Mouse (Mus musculus): Measurements from ENCODE around the gene Efna1.
A peak's percentile ranks its signal among the peaks of the same experiment; 100 is the strongest.

Gene Efna1

GRCm38 (mm10) chr3:89280606-89281511 is at the start of gene Efna1:
Gene Efna1, minus strand, starts transcription at chr3:89281142.
- DNase-seq (ENCODE audit: low spot score) = no peak

DNA sequence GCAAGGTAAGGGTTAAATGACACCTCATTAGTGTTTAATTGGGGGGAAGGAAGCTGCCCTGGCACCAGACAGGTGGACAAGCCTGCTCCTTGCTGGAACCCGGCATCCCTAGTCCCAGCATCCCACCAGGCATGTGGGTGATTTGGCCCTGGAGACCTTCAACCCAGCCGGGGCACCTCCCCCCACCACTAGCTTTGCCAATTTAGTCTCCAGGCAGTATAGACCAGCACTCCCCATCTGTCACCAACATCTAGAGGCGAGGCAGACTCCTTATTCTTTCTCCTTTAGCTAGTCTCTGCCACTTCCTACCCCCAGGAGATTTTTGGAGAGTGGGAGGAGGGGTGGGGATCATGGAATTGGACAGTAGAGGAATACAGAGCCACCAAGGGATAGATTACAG is 49.4 kb upstream of the Efna1 start:
- DNase-seq (ENCODE audit: low spot score) = no peak

GRCm38 (mm10) chr3:89328623-89329022 is 47.7 kb upstream of the Efna1 start:
- DNase-seq (ENCODE audit: low spot score) = no peak

DNA sequence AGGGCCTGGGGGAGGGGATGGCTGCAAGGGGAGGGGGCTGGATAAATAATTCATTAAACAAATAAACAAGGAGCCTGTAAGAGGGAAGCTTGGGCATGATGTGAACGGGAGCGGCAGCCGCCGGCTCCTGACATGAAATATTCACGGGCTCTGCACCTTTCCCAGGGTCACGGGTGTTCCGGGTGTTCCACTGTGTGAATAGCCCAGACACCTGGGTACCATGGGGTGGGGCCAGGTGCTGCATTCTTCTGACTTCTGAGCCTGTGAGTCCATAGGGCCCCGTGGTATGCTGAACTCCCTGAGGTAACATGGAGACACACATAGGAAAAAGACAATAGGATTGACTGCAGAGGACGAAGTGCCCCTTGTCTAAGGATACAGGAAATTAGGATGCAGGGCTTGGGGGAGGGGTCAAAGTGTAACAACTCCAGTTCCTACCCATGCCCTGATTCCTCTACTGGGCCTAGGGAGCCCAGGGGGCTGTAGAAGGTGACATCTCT is 46.5 kb upstream of the Efna1 start:
- no peak for DNase-seq (ENCODE audit: low spot score)

- DNase-seq (ENCODE audit: low spot score) = no peak
These were observed 44.9 kb upstream of the Efna1 start for GRCm38 (mm10) chr3:89325882-89326281.

DNA sequence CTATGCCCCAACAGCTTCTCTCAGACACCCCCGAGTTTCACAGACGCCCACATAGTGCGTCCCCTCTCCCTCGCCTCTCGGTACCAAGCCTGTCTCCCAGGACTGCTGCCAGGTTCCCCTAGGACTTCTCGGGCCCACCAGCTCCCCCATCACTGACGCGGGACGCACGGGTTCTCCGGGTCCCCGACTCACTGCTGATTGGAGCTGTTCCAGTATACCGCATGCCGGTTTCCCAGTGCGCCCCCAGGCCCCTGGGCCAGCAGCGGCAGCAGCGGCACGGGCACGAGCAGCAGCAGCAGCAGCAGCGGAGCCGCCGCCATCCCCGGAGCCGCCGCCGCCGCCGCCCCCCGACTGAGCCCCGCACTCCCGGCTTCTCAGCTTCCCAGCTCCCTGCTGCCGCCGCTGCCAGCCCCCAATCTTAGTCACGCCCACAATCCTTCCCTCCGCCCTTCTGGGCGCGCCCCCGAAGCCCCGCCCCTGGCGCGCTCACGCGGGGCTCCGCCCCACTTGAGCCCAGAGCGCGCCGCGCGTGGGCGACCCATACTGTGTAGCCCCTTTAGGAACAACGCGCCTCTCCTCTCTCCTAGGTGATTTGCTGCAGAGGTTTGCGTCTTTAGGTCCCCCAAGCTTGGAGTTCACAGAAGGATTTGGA is 41.7 kb upstream of the Efna1 start, which contains the start of gene Efna3:
Efna3 (minus strand) TSS at position 452 of the 652 bp plus-strand sequence.
- no peak for DNase-seq (ENCODE audit: low spot score)

DNA sequence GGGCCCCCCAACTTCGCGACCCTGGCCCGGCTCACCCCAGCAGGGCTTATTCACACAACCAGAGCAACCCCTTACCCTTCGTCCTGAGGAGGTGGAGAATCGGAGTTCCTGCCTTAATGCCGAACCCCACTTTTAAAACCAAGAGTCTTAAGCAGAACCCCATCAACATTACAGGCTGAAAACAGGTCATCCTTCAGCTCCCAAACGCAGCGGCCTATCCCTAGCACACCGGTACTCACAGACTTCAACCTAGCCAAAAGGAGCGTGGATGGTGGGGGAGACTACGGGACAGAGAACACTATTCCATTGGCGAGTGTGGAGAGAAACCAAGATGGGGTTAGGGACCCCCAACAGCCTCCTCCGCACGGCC is 41.2 kb upstream of the Efna1 start:
- DNase-seq (ENCODE audit: low spot score) = no peak

DNA sequence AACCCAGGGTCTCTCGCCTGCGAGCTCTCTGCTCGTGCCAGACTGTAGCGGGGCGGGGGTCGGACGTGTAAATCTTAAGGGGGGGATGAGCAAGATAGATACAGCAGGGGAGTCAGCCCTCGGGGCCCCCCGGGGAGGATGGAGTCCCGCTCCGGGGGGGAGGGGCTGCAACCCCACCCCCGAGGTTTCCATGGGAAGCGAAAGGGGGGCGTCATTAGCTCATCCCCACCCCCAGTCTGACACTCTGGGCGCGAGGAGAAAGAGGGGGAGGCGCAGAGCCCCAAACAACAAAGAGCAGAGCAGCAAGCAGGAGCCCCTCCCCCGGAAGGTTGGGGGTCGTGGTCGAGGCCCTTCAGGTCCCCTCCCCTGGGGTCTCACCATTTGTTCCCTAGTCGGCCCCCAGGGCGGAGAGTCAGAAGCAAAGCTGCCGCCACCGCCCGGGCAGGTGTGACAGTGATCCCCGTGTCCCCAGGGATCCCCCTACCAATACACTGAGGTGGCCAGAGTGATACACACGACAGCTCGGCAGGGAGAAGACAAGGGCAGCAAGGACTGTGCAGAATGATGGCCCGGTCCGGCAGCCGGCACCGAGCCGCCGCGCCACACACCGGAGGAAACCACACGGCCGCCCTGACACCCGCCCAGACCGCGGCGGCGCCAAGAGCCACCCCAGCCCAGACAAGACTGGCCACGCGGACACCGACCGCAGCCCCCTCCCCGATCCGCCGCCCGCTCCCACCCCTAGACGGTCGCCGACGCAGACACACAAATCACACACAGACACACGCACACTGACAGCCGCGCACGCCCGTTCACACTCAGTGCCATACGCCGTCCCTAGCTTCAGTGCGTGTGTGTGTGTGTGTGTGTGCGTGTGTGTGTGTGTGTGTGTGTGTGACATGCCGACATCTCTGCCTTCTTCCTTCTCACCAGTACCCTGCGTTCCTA is 40.5 kb upstream of the Efna1 start:
- no peak for DNase-seq (ENCODE audit: low spot score)

DNA sequence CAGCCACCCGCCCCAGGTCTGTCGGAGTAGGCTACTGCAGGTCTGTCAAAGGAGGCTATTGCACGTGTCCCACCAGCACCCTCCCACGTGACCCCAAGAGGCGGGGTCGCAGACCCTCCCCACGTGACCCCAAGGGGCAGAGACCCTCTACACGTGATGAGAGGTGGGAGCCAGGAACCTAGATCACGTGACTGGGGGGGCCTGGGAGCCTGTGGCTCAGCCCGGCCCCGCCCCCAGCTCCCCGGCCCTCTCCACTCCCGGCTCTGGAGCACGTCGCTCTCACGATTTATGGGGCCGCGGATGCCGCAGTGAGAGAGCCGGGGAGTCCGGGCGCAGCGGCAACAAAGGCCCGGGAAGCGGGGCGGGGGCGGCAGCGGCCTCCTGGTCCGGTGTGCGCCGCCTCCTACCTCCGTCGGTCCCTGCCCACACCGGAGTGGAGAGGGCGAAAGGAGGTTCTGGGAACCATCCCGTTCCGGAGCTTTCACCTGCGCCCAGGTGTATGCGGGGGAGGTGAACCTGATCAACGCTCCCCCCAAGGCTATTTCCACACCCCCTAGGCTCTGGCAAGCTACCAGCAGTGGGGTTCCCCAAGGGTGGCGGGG is 39.7 kb upstream of the Efna1 start:
- DNase-seq (ENCODE audit: low spot score) = no peak

DNA sequence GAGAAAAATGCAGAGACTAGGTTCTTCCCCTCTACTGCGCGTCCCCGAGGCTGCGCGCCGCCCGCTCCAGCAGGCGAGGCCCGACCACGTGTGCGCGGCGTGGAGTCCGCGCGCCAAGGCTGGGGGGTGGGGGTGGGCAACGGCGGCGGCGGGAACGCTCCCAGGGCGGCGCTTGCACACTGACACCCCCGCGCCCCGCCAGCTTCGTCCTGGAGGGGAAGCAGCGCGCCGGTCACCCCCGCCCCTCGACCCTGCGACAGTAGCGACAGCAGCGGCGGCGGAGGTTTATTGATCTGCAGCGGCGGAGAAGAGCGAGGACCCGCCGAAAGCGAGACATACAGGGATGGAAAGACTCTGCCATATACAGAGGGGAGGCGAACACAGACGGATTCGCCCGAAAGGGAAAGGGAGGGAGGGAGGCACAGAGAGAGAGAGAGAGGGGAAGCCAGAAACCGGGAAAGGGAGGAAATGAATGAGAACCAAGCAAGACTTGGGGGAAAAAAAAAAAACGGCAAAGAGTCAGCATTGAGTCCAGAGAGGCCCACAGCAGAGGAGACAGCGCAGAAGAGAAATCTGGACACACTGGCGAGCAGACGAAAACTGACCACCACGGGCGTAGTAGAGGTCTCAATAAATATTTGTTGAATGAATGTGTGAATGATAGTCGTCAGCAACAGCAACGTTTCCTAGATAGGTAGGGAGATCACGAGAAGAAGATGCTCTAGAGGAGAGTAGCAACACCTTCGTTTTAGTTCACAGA is 38.8 kb upstream of the Efna1 start:
- DNase-seq (ENCODE audit: low spot score) = no peak

DNA sequence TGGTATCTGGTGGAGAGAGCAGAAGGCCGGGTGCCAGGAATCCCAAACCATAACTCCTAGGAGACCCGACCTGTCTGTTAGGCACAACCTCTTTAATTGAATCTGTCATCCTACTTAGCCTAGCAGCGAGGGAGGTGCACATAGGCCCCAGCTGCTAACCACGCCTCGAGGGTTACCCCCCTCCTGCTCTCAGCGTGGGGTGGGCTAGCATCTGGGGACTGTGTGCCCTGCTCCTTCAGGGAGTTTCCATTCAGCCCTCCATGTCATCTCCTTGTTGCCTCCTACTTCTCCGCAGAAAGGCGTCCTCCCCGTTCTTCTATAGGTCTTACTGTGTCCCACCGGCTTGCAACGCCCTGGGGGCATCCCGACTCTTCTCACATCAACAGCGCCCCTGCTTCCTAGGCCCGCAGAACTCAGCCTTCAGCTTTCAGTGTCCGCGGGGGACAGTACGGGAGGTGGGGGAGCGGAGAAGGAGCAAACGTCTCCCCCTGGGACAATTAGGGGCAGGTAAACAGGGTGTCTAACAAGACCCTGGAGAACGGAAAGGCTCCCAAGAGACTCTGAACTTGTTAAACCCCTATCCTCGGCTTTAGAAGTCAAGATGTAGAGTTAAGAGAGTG is 38.1 kb upstream of the Efna1 start:
- DNase-seq (ENCODE audit: low spot score) = no peak

DNA sequence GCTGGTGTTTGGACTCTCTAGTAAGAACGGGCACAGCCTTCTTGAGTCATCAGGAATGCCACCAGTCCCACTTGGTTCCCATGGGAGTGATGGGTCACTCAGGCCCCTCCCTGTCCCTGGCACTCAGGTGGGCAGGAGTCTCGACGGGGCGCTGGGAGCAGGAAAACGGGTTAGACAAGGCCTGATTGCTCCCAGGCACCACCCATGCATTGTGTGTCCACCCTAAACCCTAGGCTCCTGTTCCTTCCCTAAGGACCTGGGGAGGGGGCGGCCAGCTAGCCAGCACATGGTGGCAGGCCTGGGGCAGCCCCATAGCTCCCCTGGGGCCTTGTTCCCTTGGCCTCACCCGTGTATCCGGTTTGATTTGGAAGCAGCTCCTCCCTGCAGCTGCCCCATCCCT is 37.4 kb upstream of the Efna1 start:
- DNase-seq (ENCODE audit: low spot score) = no peak

GRCm38 (mm10) chr3:89317246-89317645 is 36.3 kb upstream of the Efna1 start:
- no peak for DNase-seq (ENCODE audit: low spot score)

- peak; percentile 93 for DNase-seq (ENCODE audit: low spot score)
These were observed 35.9 kb upstream of the Efna1 start for GRCm38 (mm10) chr3:89316833-89317232.

DNA sequence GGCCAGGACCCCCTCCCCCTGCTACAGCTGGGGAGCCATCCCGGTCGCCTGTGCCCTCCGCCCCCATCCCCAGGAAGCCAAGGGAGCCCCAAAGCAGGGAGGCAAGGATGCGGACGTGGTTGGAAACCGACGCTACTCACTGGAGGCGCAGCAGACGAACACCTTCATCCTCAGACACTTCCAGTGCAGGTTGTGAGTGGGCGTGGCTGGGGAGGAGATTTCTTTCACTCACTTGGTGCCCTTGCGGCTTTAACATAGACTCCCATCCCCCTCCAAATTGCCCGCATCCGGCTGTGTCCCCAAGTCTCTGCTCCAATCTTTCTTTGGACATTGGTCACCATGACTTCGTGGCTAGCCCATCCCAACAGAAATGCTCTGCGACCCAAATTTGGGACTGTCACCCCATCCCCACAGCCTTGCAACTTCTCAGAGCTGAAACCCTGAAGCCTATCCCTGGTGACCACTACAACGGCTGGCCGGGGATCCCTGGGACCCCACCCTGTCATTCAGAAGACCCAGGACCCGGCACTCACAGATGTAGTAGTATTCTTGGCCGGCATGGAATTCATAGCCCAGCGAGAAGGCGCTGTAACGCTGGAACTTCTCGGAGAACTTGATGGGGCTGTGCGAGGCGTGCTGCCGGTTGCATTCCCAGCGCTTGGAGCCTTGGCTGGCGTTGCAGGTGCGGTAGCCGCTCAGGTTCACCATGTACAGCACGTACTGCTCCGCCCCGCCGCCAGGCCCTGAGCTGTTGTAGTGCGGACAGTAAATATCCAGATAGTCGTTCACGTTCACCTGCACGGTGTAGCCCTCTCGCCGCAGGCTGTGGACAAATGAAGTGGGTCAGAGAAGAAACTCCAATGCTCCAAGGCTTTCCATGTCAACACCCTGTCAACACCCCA is 35.2 kb upstream of the Efna1 start:
- DNase-seq (ENCODE audit: low spot score) = no peak

DNA sequence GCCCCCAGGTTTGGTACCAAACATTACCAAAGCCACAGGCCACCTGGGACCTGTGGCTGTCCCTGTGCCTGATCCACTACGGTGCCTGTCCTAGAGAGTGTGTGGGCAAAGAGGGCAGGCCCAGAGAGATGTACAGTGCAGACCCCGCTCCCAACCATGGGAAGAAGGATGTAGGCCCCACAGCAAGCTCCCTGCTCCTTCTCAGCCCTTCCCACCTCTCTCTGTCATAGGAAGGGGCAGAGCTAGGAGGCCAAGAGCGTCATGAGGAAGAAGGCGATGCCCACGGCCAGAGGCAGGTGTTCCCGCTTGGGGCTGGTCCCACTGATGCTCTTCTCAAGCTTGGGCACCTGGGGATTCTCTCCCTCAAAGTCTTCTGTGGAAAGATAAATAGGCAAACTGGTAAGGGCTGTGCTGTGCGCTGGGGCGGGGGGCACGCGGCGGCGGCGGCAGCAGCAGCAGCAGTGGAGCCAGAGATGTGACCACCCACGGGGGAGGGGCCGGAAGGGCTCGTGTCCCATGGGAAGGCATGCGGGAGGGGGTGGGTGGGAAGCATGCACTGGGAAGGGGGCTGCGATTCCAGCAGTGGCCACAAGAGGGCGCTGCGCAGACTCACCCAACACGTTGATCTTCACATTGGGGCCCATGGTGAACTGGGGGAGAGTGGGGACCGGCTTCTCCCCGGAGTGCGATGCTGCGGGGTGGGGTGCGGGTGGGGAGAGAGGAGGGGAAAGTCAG is 34.4 kb upstream of the Efna1 start:
- peak; percentile 44 for DNase-seq (ENCODE audit: low spot score)

DNA sequence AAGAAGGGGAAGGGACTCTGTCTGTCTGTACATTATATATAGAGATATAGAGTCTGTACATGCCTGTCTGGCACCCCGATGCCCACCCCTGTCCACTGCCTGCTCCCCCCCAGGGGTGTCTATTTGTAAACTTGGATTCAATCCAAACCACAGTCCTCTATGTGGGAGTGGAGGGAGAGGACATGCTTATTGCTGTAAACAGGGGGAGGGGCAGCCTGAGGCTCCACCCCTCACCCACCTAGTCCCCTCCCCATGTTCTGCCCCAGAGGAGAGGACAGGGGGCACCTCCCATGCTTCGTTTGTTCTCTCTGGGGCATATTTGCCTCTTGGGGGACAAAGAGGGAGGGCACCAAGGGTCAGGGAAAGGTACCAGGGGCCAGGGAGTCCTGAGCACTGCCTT is 33.8 kb upstream of the Efna1 start:
- no peak for DNase-seq (ENCODE audit: low spot score)

DNA sequence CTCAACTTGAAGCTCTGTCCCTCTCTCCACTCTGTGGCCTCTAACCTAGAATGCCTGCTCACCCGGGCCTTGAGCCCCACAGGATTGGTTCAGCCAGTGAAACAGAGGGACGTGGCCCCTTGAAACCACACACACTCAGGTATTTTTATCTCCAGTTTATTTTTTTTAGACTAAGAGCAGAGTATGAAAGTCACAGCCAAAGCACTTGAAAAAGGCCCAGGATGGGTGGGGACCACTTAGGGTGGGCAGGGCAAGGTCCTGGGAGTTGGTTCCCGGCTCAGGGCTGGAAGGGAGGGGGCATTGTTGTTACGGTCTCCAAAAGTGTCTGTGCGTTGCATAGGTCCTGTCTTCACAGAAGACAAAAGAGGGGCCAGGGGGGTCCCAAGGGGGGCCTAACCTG is 33.4 kb upstream of the Efna1 start:
- DNase-seq (ENCODE audit: low spot score) = no peak

DNA sequence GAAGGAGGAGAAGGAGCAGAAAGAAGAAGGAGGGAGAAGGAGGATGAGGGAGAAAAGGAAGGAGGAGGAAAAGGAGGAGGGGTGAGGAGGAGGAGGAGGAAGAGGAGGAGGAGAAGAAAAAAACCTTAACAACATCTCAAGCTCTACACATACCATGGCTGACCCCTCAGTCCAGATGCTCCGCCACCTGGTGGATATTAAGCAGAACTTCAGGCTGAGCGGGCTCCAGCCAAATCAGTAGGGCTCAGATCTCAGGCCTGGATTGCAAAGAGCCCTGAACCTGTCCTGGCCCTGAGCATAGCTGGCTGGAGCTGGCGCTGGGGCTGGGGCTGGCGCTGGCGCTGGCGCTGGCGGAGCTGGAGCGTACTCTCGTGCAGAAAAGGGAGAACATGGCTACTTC is 27.1 kb upstream of the Efna1 start:
- peak; percentile 86 for DNase-seq (ENCODE audit: low spot score)
